Mouse (Mus musculus): ENCODE data around the gene Gfra1. TPM values are rescaled to one million over a fixed set of nuclear protein-coding genes. Genes with fewer than 3 reads are reported as not detected.

The Gfra1 gene
- polyA plus RNA-seq (2016; fragmentation: Nextera tagmentation; extraction: Ambion mirVana): 24.1 and 26.2 TPM in 2 replicates

- no peaks in the 10 kb centered on the region for H3K9me3 ChIP-seq
- peaks cover 57% of the 10 kb centered on the region for H3K4me1 ChIP-seq
- H3K27ac ChIP-seq: peak within 1 kb of the TSS; percentile 6; the same call in 1 of the 2 replicates
- H3K9ac ChIP-seq: peak within 1 kb of the TSS; percentile 44
- H3K36me3 ChIP-seq: no peaks in the 10 kb centered on the region
- peak; percentile 43; the same call in 1 of the 2 replicates for ATAC-seq (ENCODE audit: insufficient number of reproducible peaks, insufficient read depth, low FRiP score, low TSS enrichment)
- H3K4me3 ChIP-seq: peak within 1 kb of the TSS; percentile 49
- under 1% methylated on average over 31 of the region's 31 CpGs for WGBS
- H3K4me2 ChIP-seq (replicated peaks): peak within 1 kb of the TSS; percentile 93
- peaks cover 43% of the 10 kb centered on the region for H3K27me3 ChIP-seq
Measured at GRCm38 (mm10) chr19:58455496-58456061, at the start of gene Gfra1. Gfra1 (minus strand) TSS chr19:58455909.

GRCm38 (mm10) chr19:58500049-58500448 is 44.3 kb upstream of the Gfra1 start:
- H3K4me1 ChIP-seq: peaks cover 5% of the 10 kb centered on the region; the same call in 1 of the 2 replicates
- H3K9ac ChIP-seq: no peak overlapping the region
- H3K4me3 ChIP-seq: no peak overlapping the region
- 83% methylated on average over 2 of the region's 2 CpGs for WGBS
- H3K27me3 ChIP-seq: no peaks in the 10 kb centered on the region
- no peak overlapping the region for H3K4me2 ChIP-seq (replicated peaks)
- H3K36me3 ChIP-seq: no peaks in the 10 kb centered on the region
- no peak overlapping the region for H3K27ac ChIP-seq
- no peak for ATAC-seq (ENCODE audit: insufficient number of reproducible peaks, insufficient read depth, low FRiP score, low TSS enrichment)
- H3K9me3 ChIP-seq: no peaks in the 10 kb centered on the region

- Histone ChIP-seq H3K27ac (no peak overlapping the region), H3K27me3 (no peaks in the 10 kb centered on the region), H3K36me3 (no peaks in the 10 kb centered on the region), H3K4me2 (replicated peaks) (no peak overlapping the region), H3K4me3 (no peak overlapping the region), H3K9me3 (no peaks in the 10 kb centered on the region), H3K4me1 (peaks cover 5% of the 10 kb centered on the region; the same call in 1 of the 2 replicates), H3K9ac (no peak overlapping the region)
- ATAC-seq (ENCODE audit: insufficient number of reproducible peaks, insufficient read depth, low FRiP score, low TSS enrichment): no peak
- 83% methylated on average over 3 of the region's 3 CpGs for WGBS
Measured at GRCm38 (mm10) chr19:58499420-58499966, 43.8 kb upstream of the Gfra1 start.

DNA sequence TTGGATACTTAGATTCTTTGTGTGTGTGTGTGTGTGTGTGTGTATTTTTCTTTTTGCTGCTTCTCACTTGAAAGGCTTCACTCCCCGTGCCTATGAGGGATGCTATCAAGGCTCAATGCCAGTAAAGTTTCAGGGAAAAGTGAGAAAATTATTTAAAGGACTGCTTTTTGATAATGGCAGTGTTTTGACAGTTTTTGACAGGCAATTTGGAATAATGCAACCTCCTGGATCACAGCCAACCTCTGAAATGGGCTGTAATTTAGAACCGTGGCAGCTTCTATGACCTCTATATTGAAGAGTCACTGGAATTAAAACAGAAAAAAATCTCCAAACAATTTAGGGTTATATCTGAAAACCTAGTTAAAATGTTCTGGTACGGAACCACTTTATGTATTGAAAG is 41.4 kb upstream of the Gfra1 start:
- no peak for ATAC-seq (ENCODE audit: insufficient number of reproducible peaks, insufficient read depth, low FRiP score, low TSS enrichment)
- no peak overlapping the region for H3K9ac ChIP-seq
- no peaks in the 10 kb centered on the region for H3K36me3 ChIP-seq
- H3K9me3 ChIP-seq: no peaks in the 10 kb centered on the region
- no peaks in the 10 kb centered on the region for H3K27me3 ChIP-seq
- 44% methylated on average over 3 of the region's 3 CpGs for WGBS
- H3K4me2 ChIP-seq (replicated peaks): no peak overlapping the region
- H3K4me3 ChIP-seq: no peak overlapping the region
- no peak overlapping the region for H3K27ac ChIP-seq
- peaks cover 5% of the 10 kb centered on the region; the same call in 1 of the 2 replicates for H3K4me1 ChIP-seq

GRCm38 (mm10) chr19:58486686-58487085 is 31.0 kb upstream of the Gfra1 start:
- H3K4me3 ChIP-seq: no peak overlapping the region
- no peaks in the 10 kb centered on the region for H3K27me3 ChIP-seq
- H3K4me1 ChIP-seq: peaks cover 4% of the 10 kb centered on the region; the same call in 1 of the 2 replicates
- H3K4me2 ChIP-seq (replicated peaks): no peak overlapping the region
- 24% methylated on average over 2 of the region's 2 CpGs for WGBS
- H3K9me3 ChIP-seq: no peaks in the 10 kb centered on the region
- ATAC-seq (ENCODE audit: insufficient number of reproducible peaks, insufficient read depth, low FRiP score, low TSS enrichment): no peak
- H3K36me3 ChIP-seq: no peaks in the 10 kb centered on the region
- H3K27ac ChIP-seq: no peak overlapping the region
- no peak overlapping the region for H3K9ac ChIP-seq

- Histone ChIP-seq H3K36me3 (no peaks in the 10 kb centered on the region), H3K4me1 (peaks cover 4% of the 10 kb centered on the region; the same call in 1 of the 2 replicates), H3K4me2 (replicated peaks) (no peak overlapping the region), H3K27me3 (no peaks in the 10 kb centered on the region), H3K9me3 (0 out of 2 replicates have a peak, but pooled peaks cover 9% of the 10 kb centered on the region), H3K4me3 (no peak overlapping the region), H3K27ac (no peak overlapping the region), H3K9ac (no peak overlapping the region)
- no peak for ATAC-seq (ENCODE audit: insufficient number of reproducible peaks, insufficient read depth, low FRiP score, low TSS enrichment)
- WGBS: 79% methylated on average over 9 of the region's 9 CpGs
Measured at GRCm38 (mm10) chr19:58482373-58482977, 26.8 kb upstream of the Gfra1 start.

DNA sequence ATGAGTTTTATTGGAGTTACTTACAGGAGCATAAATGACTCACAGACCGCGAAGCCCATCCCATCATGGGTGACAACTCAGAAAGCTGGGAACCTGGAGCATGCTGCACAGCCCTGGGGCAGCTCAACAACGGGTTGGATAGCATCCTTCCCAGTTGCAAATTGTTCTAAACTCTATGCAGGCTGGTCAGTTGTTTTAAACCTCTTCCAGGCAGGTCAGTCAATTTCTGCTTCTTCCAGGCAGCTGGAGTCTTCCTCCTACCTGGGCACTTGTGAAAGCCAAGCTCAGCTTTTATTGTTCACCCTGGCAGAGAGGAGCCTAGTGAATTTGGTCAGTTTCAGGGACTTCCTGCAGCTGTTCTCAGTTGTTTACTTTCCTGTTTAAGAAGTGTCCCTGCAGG is 18.5 kb upstream of the Gfra1 start:
- WGBS: 93% methylated on average over 3 of the region's 3 CpGs
- H3K4me1 ChIP-seq: no peaks in the 10 kb centered on the region
- H3K9ac ChIP-seq: no peak overlapping the region
- H3K9me3 ChIP-seq: 0 out of 2 replicates have a peak, but pooled peaks cover 2% of the 10 kb centered on the region
- no peak overlapping the region for H3K27ac ChIP-seq
- ATAC-seq (ENCODE audit: insufficient number of reproducible peaks, insufficient read depth, low FRiP score, low TSS enrichment): no peak
- H3K4me2 ChIP-seq (replicated peaks): no peak overlapping the region
- H3K36me3 ChIP-seq: no peaks in the 10 kb centered on the region
- H3K27me3 ChIP-seq: 0 out of 2 replicates have a peak, but pooled peaks cover 4% of the 10 kb centered on the region
- no peak overlapping the region for H3K4me3 ChIP-seq

- Histone ChIP-seq H3K9me3 (no peaks in the 10 kb centered on the region), H3K4me2 (replicated peaks) (no peak overlapping the region), H3K4me3 (no peak overlapping the region), H3K27ac (no peak overlapping the region), H3K9ac (no peak overlapping the region; the same call in 1 of the 2 replicates), H3K4me1 (peaks cover 9% of the 10 kb centered on the region; the same call in 1 of the 2 replicates), H3K27me3 (0 out of 2 replicates have a peak, but pooled peaks cover 4% of the 10 kb centered on the region), H3K36me3 (no peaks in the 10 kb centered on the region)
- no peak for ATAC-seq (ENCODE audit: insufficient number of reproducible peaks, insufficient read depth, low FRiP score, low TSS enrichment)
- whole genome bisulfite sequencing: 18% methylated on average over 12 of the region's 12 CpGs
Measured at GRCm38 (mm10) chr19:58469421-58469820, 13.7 kb upstream of the Gfra1 start.

DNA sequence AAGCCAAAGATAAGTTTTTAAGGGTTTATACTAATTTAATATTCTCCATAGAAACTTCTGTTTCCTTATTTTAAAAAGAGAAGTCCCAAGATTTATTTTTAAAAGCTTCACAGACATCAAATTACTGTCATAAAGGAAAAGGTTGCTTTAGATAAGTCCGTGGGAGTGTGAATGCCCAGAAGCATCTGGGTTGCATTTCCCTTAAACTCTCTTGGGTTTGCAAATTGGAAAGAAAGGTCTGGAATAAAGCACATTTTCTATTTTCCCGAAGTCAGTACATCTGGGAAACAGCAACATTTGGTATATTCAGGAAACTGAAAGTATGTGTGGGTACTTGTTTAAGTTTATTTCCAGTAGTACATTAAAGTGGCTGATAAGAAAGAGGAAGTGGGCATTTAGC is 12.6 kb upstream of the Gfra1 start:
- H3K4me2 ChIP-seq (replicated peaks): peak overlapping the region; percentile 13; the same call in 1 of the 2 replicates
- no peak overlapping the region for H3K27ac ChIP-seq
- no peak overlapping the region for H3K9ac ChIP-seq
- peaks cover 9% of the 10 kb centered on the region; the same call in 1 of the 2 replicates for H3K4me1 ChIP-seq
- no peak overlapping the region for H3K4me3 ChIP-seq
- no peak for ATAC-seq (ENCODE audit: insufficient number of reproducible peaks, insufficient read depth, low FRiP score, low TSS enrichment)
- no peaks in the 10 kb centered on the region for H3K9me3 ChIP-seq
- 14% methylated on average over 2 of the region's 2 CpGs for WGBS
- 0 out of 2 replicates have a peak, but pooled peaks cover 4% of the 10 kb centered on the region for H3K27me3 ChIP-seq
- H3K36me3 ChIP-seq: no peaks in the 10 kb centered on the region

- WGBS: 54% methylated on average over 3 of the region's 3 CpGs
- H3K27ac ChIP-seq: no peak overlapping the region
- H3K27me3 ChIP-seq: peaks cover 4% of the 10 kb centered on the region; the same call in 1 of the 2 replicates
Measured at GRCm38 (mm10) chr19:58463755-58464154, 8.0 kb upstream of the Gfra1 start.

GRCm38 (mm10) chr19:58460361-58461022 is 4.8 kb upstream of the Gfra1 start:
- H3K9ac ChIP-seq: no peak overlapping the region
- no peak overlapping the region for H3K4me3 ChIP-seq
- no peak for ATAC-seq (ENCODE audit: insufficient number of reproducible peaks, insufficient read depth, low FRiP score, low TSS enrichment)
- peaks cover 16% of the 10 kb centered on the region; the same call in 1 of the 2 replicates for H3K27me3 ChIP-seq
- H3K9me3 ChIP-seq: no peaks in the 10 kb centered on the region
- no peak overlapping the region for H3K4me2 ChIP-seq (replicated peaks)
- H3K36me3 ChIP-seq: no peaks in the 10 kb centered on the region
- H3K27ac ChIP-seq: no peak overlapping the region
- peaks cover 16% of the 10 kb centered on the region for H3K4me1 ChIP-seq
- 26% methylated on average over 13 of the region's 13 CpGs for WGBS

More at GRCm38 (mm10) chr19:58463755-58464154, 8.0 kb upstream of the Gfra1 start:
- Histone ChIP-seq H3K4me3 (no peak overlapping the region), H3K4me1 (peaks cover 10% of the 10 kb centered on the region; the same call in 1 of the 2 replicates), H3K36me3 (no peaks in the 10 kb centered on the region), H3K9ac (no peak overlapping the region), H3K4me2 (replicated peaks) (no peak overlapping the region), H3K9me3 (no peaks in the 10 kb centered on the region)
- ATAC-seq (ENCODE audit: insufficient number of reproducible peaks, insufficient read depth, low FRiP score, low TSS enrichment): no peak

Measured in embryonic facial prominence, embryonic 12.5 days (tissue).